Mouse (Mus musculus) MEL (cell line): ENCODE measurements around the gene Rpl5. TPM values are rescaled to one million over a fixed set of nuclear protein-coding genes. Genes with fewer than 3 reads are reported as not detected.
A peak's percentile ranks its signal among the peaks of the same experiment; 100 is the strongest.

Experiments
- DNase-seq: peaks from one replicate; pipeline ENCODE4 v3.0.0; 2011; ENCODE audit warnings: low read depth, low spot score
- H3K27ac ChIP-seq: 2 replicates; pipeline ENCODE4 v1.5.1; 2012; ENCODE audit warnings: low read depth, mild to moderate bottlenecking, control low read depth, low read length, moderate library complexity; ENCODE audit not compliant: control insufficient read depth
- H3K27me3 ChIP-seq, 2 experiments: fragments of 150-350 bp in 1 of 2; sonication (generic) in 1 of 2; 2 replicates each; pipeline ENCODE4 v1.6.1; 2012; ENCODE audit warnings: low read length in 2 of 2, mild to moderate bottlenecking in 2 of 2, improper control_type of control experiment in 1 of 2, moderate library complexity in 1 of 2; ENCODE audit not compliant: insufficient read depth in 2 of 2, control insufficient read depth in 1 of 2
- H3K36me3 ChIP-seq, 2 experiments: 2 replicates each; pipeline ENCODE4 v1.6.1; 2012 to 2014; ENCODE audit warnings: low read length in 2 of 2, improper control_type of control experiment in 1 of 2, inconsistent platforms in 1 of 2, mild to moderate bottlenecking in 1 of 2; ENCODE audit not compliant: insufficient read depth in 2 of 2, control insufficient read depth in 1 of 2
- H3K4me1 ChIP-seq, 2 experiments: fragments of 150-350 bp in 1 of 2; sonication (generic) in 1 of 2; 2 replicates each; pipeline ENCODE4 v1.6.1; 2012; ENCODE audit warnings: low read length in 2 of 2, improper control_type of control experiment in 1 of 2, mild to moderate bottlenecking in 1 of 2; ENCODE audit not compliant: insufficient read depth in 2 of 2, control insufficient read depth in 1 of 2
- H3K4me3 ChIP-seq, 2 experiments: fragments of 150-350 bp in 1 of 2; sonication (generic) in 1 of 2; 2 replicates each; pipeline ENCODE4 v1.5.1; 2012; ENCODE audit warnings: low read depth in 2 of 2, low read length in 2 of 2, mild to moderate bottlenecking in 2 of 2, moderate library complexity in 2 of 2, control low read depth in 1 of 2, improper control_type of control experiment in 1 of 2; ENCODE audit not compliant: control insufficient read depth in 1 of 2, insufficient read depth in 1 of 2
- H3K79me2 ChIP-seq: 2 replicates; pipeline ENCODE4 v1.6.1; 2012; ENCODE audit warnings: mild to moderate bottlenecking, low read length, moderate library complexity; ENCODE audit not compliant: control insufficient read depth, poor library complexity, insufficient read depth
- H3K9ac ChIP-seq: 2 replicates; pipeline ENCODE4 v1.6.1; 2012; ENCODE audit warnings: low read depth, mild to moderate bottlenecking, control low read depth, low read length, moderate library complexity; ENCODE audit not compliant: control insufficient read depth, poor library complexity, severe bottlenecking
- H3K9me3 ChIP-seq: fragments of 150-350 bp; sonication (generic); replicated peaks from 2 replicates; pipeline ENCODE4 v1.6.1; 2012; ENCODE audit warnings: mild to moderate bottlenecking, low read length, improper control_type of control experiment, moderate library complexity; ENCODE audit not compliant: insufficient read depth
- BHLHE40 ChIP-seq: IDR thresholded peaks from 2 replicates; pipeline ENCODE4 v1.6.1; 2012; ENCODE audit warnings: low read depth, mild to moderate bottlenecking, inconsistent platforms, low read length, improper control_type of control experiment, borderline replicate concordance
- CTCF ChIP-seq, 3 experiments: IDR thresholded peaks in 2 of 3; conservative IDR thresholded peaks in 1 of 3; 2 replicates each; pipeline ENCODE4 v1.5.1; 2011 to 2012; ENCODE audit warnings: low read length in 3 of 3, low read depth in 2 of 3, mild to moderate bottlenecking in 2 of 3, improper control_type of control experiment in 1 of 3, inconsistent platforms in 1 of 3, mixed read lengths in 1 of 3, moderate library complexity in 1 of 3; ENCODE audit not compliant: control insufficient read depth in 1 of 3, insufficient read depth in 1 of 3, poor library complexity in 1 of 3, severe bottlenecking in 1 of 3
- GABPA ChIP-seq: IDR thresholded peaks from 2 replicates; pipeline ENCODE4 v1.6.1; 2012; ENCODE audit warnings: low read depth, mild to moderate bottlenecking, inconsistent platforms, low read length, improper control_type of control experiment, moderate library complexity
- GATA1 ChIP-seq: IDR thresholded peaks from 2 replicates; pipeline ENCODE4 v1.6.1; 2011; ENCODE audit warnings: low read depth, low read length, improper control_type of control experiment
- HCFC1 ChIP-seq: IDR thresholded peaks from 2 replicates; pipeline ENCODE4 v1.6.1; 2012; ENCODE audit warnings: low read depth, mild to moderate bottlenecking, inconsistent platforms, low read length, improper control_type of control experiment, moderate library complexity
- JUND ChIP-seq: IDR thresholded peaks from 2 replicates; pipeline ENCODE4 v1.6.1; 2011; ENCODE audit warnings: low read depth, mild to moderate bottlenecking, improper control_type of control experiment, low read length
- MAFK ChIP-seq: IDR thresholded peaks from 2 replicates; pipeline ENCODE4 v1.6.1; 2011; ENCODE audit warnings: low read depth, mild to moderate bottlenecking, low read length, improper control_type of control experiment, borderline replicate concordance
- MAX ChIP-seq: IDR thresholded peaks from 2 replicates; pipeline ENCODE4 v1.6.1; 2011; ENCODE audit warnings: low read length, improper control_type of control experiment
- MAZ ChIP-seq: IDR thresholded peaks from 2 replicates; pipeline ENCODE4 v1.6.1; 2012; ENCODE audit warnings: low read depth, mild to moderate bottlenecking, inconsistent platforms, low read length, improper control_type of control experiment
- MEF2A ChIP-seq: IDR thresholded peaks from 2 replicates; pipeline ENCODE4 v1.6.1; 2014; ENCODE audit warnings: low read depth, mild to moderate bottlenecking, inconsistent platforms, low read length, improper control_type of control experiment; ENCODE audit not compliant: poor library complexity, insufficient replicate concordance, severe bottlenecking; ENCODE audit errors: extremely low read depth
- MYC ChIP-seq: IDR thresholded peaks from 2 replicates; pipeline ENCODE4 v1.6.1; 2011; ENCODE audit warnings: low read depth, mild to moderate bottlenecking, low read length, improper control_type of control experiment, moderate library complexity
- NELFE ChIP-seq: IDR thresholded peaks from 2 replicates; pipeline ENCODE4 v1.6.1; 2011; ENCODE audit warnings: low read depth, low read length, improper control_type of control experiment
- POLR2A ChIP-seq, 2 experiments: IDR thresholded peaks; 2 replicates each; pipeline ENCODE4 v1.6.1; 2011 to 2012; ENCODE audit warnings: low read length in 2 of 2, mild to moderate bottlenecking in 2 of 2, control low read depth in 1 of 2, improper control_type of control experiment in 1 of 2, low read depth in 1 of 2, moderate library complexity in 1 of 2; ENCODE audit not compliant: control insufficient read depth in 1 of 2, insufficient read depth in 1 of 2, poor library complexity in 1 of 2
- RAD21 ChIP-seq: IDR thresholded peaks from 2 replicates; pipeline ENCODE4 v1.6.1; 2011; ENCODE audit warnings: mild to moderate bottlenecking, low read depth, low read length, improper control_type of control experiment
- RCOR1 ChIP-seq: IDR thresholded peaks from 2 replicates; pipeline ENCODE4 v1.6.1; 2012; ENCODE audit warnings: low read depth, mild to moderate bottlenecking, inconsistent platforms, low read length, improper control_type of control experiment
- SIN3A ChIP-seq: IDR thresholded peaks from 2 replicates; pipeline ENCODE4 v1.6.1; 2012; ENCODE audit warnings: low read length, improper control_type of control experiment, inconsistent platforms
- SMC3 ChIP-seq: IDR thresholded peaks from 2 replicates; pipeline ENCODE4 v1.6.1; 2011; ENCODE audit warnings: low read depth, low read length, improper control_type of control experiment
- TBP ChIP-seq: IDR thresholded peaks from 2 replicates; pipeline ENCODE4 v1.8.0; 2011; ENCODE audit warnings: low read depth, low read length, improper control_type of control experiment
- ZC3H11A ChIP-seq: IDR thresholded peaks from 2 replicates; pipeline ENCODE4 v1.6.1; 2012; ENCODE audit warnings: low read depth, mild to moderate bottlenecking, inconsistent platforms, low read length, improper control_type of control experiment
- ZKSCAN1 ChIP-seq: IDR thresholded peaks from 2 replicates; pipeline ENCODE4 v1.6.1; 2012; ENCODE audit warnings: low read depth, mild to moderate bottlenecking, inconsistent platforms, low read length, improper control_type of control experiment, moderate library complexity
- ZNF384 ChIP-seq: IDR thresholded peaks from 2 replicates; pipeline ENCODE4 v1.6.1; 2012; ENCODE audit warnings: low read depth, mild to moderate bottlenecking, inconsistent platforms, low read length, improper control_type of control experiment
- polyA plus RNA-seq, 2 experiments: library from polyadenylated mRNA; stranded (reverse) in 1 of 2; unstranded in 1 of 2; fragments of >175 nt in 1 of 2; fragments of >200 nt in 1 of 2; gene quantifications; 2 replicates each; pipeline versions ENCODE4 v1.2.1 to v1.2.4; 2012; ENCODE audit warnings: low replicate concordance in 2 of 2, low read depth in 1 of 2; ENCODE audit not compliant: insufficient read length in 2 of 2, insufficient read depth in 1 of 2, missing spikeins in 1 of 2
- total RNA-seq: library from RNA; depleted of rRNA; stranded (reverse); fragments of 300-350 nt; gene quantifications from 2 replicates; pipeline ENCODE4 v1.2.3, GENCODE M21; 2012

The Rpl5 gene
- total and polyA plus RNA-seq, 3 experiments, result 43.2 to 533 TPM; not detected in 1

- no peak overlapping the region for H3K4me3 ChIP-seq
- H3K4me1 ChIP-seq, result no peaks in the 10 kb centered on the region
- H3K9me3 ChIP-seq, result no peaks in the 10 kb centered on the region
- H3K27ac ChIP-seq, result no peak overlapping the region
- no peaks in the 10 kb centered on the region for H3K27me3 ChIP-seq
- no peaks in the 10 kb centered on the region for H3K36me3 ChIP-seq
- H3K9ac ChIP-seq, result no peak overlapping the region
- TF ChIP-seq TBP (no peak), CTCF (IDR thresholded peaks at IDR 0.05 in 2 of 3, conservative IDR thresholded peaks at IDR 0.05 in 1 of 3; ENCODE audit: control insufficient read depth in 1 of 3, insufficient read depth in 1 of 3, low read depth in 2 of 3, low read length in 3 of 3, poor library complexity in 1 of 3, severe bottlenecking in 1 of 3) (peak; percentile 5 to 100 (median 57); a peak in 4 of 6 replicates), ZNF384 (peak; percentile 78; the same call in 1 of the 2 replicates), MAFK (no peak), MYC (peak; percentile 79), JUND (peak; percentile 83; the same call in 1 of the 2 replicates), ZC3H11A (peak; percentile 100), SMC3 (peak; percentile 100), SIN3A (peak; percentile 83), GABPA (no peak), HCFC1 (0 out of 2 replicates have a peak, but pooled peaks have one; percentile 51), MAZ (no peak)
- DNase-seq, result peak; percentile 87
- no peaks in the 10 kb centered on the region for H3K79me2 ChIP-seq
Measured at GRCm38 (mm10) chr5:107921400-107922252, 21.3 kb downstream of the Rpl5 start.

- no peaks in the 10 kb centered on the region for H3K9me3 ChIP-seq
- no peaks in the 10 kb centered on the region for H3K79me2 ChIP-seq
- DNase-seq, result no peak
- H3K27ac ChIP-seq, result no peak overlapping the region
- TF ChIP-seq GATA1, result no peak
- TF ChIP-seq POLR2A (IDR thresholded peaks at IDR 0.05; ENCODE audit: control insufficient read depth in 1 of 2, insufficient read depth in 1 of 2, low read depth in 1 of 2, low read length in 2 of 2, poor library complexity in 1 of 2), result no peak
- TF ChIP-seq BHLHE40, result no peak
- TF ChIP-seq MAFK, result no peak
- TF ChIP-seq ZC3H11A, result no peak
- no peak for TF ChIP-seq SIN3A
- TF ChIP-seq ZKSCAN1, result no peak
- no peak for TF ChIP-seq MEF2A
- TF ChIP-seq NELFE, result no peak
- TF ChIP-seq RAD21, result no peak
- TF ChIP-seq RCOR1, result no peak
- TF ChIP-seq JUND, result no peak
- no peak for TF ChIP-seq MAX
- H3K9ac ChIP-seq, result no peak overlapping the region
- no peaks in the 10 kb centered on the region for H3K27me3 ChIP-seq
- H3K36me3 ChIP-seq, result no peaks in the 10 kb centered on the region
- H3K4me1 ChIP-seq, result no peaks in the 10 kb centered on the region
- no peak overlapping the region for H3K4me3 ChIP-seq
Measured at GRCm38 (mm10) chr5:107922836-107923235, 22.5 kb downstream of the Rpl5 start.
